Mouse (Mus musculus) urinary bladder, postnatal 4 days (tissue): ENCODE measurements around the gene Ano8.

ENCODE experiments used
- DNase-seq, 2 experiments: peaks; one replicate each; pipeline ENCODE4 v3.0.0; 2021 to 2022; ENCODE audit warnings: low spot score in 2 of 2

Gene Ano8

DNA sequence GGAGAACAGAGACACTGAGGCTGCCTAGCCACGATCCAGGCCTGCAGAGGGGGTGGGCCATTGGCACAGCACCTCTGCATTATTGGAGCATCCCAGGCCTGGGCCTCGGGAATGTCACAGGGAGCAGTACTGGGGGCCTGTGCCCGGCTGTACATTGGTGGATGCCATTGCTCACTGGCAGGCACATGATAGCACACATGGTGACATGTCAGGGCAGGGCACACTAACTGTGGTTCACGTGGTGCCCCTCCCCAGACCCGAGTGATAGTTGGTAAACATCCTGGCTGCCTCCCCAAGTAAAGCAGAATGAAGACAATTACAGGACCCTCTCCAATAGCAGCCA lies 14.9 kb downstream of the Ano8 start:
- no peak for DNase-seq

DNA sequence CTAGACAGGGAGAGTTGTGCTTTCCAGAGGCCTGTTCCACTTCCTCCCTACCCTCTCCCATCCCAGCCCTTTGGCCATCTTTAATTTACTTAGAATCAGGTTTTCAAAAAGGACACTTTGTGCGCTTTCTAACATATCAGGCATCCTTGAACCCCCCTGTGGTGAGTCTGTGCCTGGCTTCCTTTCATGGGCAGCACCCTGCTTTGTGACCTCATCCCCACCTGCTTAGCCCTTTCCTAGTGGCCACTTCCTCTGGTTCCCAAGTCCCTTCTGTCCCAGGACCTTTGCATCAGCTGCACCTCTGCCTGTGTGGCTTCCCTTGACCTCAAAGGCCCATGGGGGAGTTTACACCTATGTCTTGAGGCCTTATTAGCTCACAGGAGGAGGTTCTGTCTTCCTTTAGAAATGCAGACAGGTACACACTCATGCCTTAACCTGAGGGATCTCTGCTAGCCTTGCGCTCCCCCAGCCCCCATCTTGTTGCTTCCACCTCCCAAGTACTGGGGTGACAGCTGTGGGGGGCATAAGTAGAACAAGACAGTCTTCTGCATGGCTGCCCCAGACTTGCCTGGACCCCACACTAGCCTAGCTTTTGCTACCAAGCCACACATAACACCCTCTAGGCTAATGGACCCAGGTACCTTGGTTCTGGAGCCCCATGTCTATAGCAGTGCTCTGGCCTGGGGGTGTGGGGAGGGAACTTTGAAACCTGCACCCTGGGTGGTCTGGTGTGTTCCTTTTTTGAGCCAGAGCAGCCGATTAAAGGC lies 15.4 kb downstream of the Ano8 start:
- no peak for DNase-seq

GRCm38 (mm10) chr8:71469411-71469810 lies 16.4 kb downstream of the Ano8 start:
- DNase-seq = peak in 1 of 2 experiments; percentile 50

GRCm38 (mm10) chr8:71468916-71469315 lies 16.8 kb downstream of the Ano8 start, which contains the start of gene Dda1:
Dda1 (plus strand) TSS chr8:71469199.
- peak; percentile 96 for DNase-seq

DNA sequence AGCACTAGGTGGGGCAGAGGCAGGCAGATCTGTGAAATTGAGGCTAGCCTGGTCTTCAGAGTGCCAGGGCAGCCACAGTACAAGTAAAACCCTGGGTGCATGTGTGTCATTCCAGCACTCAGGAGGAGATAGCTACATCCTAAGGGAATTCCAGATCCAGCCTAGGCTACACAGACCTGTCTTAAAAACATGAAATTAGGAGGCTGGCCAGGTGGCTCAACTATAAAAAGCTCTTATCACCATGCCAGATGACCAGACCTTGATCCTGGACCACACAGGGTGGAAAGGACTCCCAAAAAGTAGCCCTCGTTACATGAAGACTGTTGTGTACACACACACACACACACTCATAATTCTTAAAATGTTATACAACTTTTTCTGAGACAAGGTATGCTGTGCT lies 17.8 kb downstream of the Ano8 start:
- DNase-seq = no peak

DNA sequence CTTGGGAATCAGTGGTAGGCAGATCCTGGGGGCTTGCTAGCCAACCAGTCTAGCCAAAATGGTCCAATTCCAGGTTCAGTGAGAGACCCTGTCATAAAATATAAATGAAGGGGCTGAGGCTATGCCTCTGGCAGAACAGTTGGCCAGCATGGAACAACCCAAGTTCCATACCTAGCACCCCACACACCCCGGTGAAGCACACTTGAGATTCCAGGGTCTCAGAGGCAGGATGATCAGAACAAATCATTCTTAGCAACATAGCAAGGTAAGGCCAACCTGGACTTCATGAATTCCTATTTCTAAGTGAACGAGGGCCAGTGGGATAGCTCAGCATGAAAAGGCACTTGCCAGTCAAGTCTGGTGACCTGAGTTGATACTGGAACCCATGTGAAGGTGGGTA lies 18.6 kb downstream of the Ano8 start:
- no peak for DNase-seq

DNA sequence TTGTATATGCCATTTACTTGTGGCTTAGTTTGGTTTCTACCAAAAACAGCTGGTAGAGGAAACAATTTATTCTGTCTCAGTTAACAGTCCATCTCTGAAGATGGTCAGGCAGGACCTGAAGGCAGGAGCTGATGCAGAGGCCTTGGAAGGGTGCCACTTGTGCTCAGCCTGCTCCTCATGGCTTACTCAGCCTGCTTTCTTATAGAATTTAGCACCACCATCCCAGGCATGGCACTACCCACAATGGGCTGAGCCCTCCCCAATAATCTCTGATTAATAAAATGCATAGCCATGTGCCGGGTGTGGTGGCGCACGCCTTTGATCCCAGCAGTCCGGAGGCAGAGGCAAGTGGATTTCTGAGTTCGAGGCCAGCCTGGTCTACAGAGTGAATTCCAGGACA lies 19.6 kb downstream of the Ano8 start:
- DNase-seq = no peak

- no peak for DNase-seq
Observed at GRCm38 (mm10) chr8:71465733-71466132, 20.0 kb downstream of the Ano8 start.

DNA sequence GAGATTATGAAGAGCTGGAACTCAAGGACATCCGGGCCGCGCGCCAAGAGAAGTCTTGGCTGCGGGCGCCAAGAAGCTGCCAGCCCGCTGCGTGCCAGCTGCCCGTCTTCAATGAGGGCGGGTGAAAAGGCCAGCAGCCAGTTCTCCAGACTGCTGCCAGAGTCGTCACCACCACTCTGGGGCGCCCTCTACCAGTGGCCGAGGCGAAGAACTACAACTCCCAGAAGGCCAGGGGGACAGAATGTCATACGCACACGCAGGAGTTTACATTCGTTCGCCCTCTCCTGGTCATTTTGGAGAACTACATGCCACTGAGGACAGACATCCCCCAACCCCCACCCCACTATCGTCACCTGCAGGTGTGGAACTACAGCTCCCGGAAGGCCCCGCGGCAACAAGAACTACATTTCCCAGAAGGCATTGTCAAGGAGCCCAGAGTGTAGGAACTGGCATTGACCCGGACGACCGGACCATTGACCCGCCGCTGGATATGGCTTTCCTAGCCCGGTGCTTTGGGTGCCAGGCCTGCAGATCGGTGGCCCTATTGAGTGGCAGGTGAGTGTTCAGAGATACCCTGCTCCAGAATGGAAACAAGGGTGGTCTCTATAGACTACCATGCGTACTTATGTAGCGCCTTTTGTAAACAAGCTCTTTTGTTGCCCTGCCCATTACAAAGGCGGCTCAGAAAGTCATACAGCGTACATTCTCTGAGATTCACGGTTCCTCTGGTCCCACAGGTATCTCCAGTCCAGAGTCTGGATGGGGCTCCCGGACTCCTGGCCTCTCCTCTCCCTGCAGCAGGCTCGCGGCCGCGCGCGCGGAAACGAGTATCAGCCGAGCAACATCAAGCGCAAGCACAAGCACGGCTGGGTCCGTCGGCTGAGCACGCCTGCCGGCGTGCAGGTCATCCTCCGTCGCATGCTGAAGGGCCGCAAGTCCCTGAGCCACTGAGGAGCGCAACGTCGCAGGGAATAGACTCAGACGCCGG lies 21.0 kb downstream of the Ano8 start, which contains the start of gene Mrpl34:
Mrpl34 (plus strand) TSS at position 447 of the 988 bp plus-strand sequence.
- DNase-seq = peak; percentile 97 to 98

DNA sequence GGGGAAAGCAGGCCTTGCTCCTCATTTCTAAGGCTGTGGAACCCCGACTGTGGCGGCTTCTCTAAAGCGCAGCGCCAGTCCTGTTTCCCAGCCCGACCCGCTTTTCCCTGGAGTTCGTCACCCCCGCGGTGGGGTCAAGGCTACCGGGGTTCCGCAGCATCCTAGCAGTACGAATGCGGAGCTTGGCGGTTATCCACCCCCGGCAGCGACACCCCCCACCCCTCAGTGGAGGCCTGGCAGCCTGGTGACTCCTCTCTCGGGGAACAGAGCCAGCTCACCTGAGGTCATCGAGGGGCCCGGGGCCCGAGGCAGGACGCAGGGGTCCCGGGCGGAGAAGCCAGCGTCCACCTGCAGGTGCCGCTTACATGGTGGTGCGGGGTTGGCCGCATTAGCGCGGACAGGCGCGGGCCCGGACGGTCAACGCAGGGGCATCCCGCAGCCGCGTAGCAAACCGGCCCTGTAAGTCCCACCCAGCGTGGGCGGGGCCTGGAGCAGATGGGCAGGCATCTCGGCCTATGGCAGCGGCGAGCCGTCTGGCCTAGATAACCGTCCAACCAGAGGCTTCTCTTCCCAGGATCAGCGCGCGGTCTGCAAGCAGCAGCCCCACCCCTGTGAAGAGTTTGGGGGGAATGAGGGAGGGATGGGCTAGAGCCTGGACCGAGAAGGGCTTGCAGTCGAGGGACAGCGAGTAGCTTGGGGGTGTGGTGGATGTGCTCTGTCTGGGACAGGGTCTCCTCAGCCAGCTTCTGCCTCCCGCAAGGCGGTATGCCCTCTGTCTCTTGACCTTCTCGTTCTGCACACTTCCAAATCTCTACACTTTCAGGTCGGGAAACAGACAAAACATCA lies 22.4 kb downstream of the Ano8 start, which contains the start of gene Abhd8:
Abhd8 (minus strand) TSS at position 468 of the 846 bp plus-strand sequence.
- DNase-seq = peak; percentile 95 to 96

GRCm38 (mm10) chr8:71462786-71463185 lies 23.0 kb downstream of the Ano8 start:
- DNase-seq = no peak

DNA sequence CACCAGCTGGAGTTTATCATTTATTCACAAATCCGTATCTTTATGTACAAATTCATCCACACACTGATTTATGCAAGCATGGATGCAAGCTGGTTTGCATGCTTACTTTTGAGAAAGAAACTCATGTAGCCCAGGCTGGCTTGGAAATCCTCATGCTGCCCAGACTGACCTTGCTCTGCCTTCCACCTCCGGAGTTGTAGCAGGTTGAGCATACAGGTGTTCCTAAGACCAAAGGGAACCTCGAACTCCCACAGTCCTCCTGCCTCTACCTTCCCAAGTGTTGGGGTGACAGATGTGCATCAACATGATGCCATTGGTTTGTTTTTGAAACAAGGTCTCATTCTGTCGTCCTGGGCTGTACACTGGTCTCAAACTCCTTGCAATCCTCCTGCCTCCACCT lies 23.6 kb downstream of the Ano8 start:
- DNase-seq = no peak

GRCm38 (mm10) chr8:71461152-71461840 lies 24.5 kb downstream of the Ano8 start:
- DNase-seq = no peak

DNA sequence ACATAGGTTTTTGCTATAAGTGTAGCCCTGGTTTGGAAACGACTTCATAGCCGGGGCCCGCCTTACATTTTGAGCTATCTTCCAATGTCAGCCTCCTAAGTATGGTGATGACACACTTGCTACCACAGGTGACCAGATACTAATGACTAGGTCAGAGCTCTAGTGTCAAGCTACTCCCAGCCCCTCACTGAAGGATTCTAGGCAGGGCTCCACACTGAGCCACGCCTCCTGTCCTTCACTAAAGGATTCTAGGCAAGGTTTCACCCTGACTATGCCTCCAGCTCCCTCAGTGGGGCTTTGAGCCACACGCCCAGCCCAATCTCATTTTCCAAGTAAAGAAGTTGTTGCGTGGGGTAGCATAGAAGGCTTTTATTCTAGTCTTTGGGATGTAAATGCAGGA lies 25.0 kb downstream of the Ano8 start:
- no peak for DNase-seq

DNA sequence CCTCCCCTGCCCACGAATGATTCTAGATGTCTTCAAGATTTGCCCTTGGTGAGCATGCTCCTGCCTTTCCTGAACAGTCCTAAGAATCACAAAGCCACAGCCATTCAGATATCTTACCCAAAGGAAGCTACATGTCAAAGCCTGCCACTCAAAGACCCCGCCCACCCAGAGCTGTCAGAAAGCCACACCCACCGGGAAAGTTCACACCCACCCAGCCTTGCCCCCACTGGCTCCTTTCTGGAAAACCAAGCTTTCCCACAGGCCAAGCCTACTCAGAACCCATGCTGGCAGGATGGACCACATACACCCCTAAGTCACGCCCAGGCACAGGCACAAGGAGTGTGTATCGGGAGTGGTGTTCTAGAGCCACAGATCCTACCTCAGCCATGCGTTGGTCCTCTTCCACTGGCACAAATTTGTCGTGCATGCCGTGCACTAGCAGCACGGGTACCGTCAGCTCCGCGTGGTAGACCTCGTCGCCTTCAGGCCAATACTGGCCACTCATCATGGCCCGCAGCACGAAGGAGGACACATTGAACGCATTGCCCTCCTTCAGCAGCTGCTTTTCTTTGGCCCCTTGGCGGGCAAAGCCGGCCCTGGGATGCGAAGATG lies 28.0 kb downstream of the Ano8 start:
- peak in 1 of 2 experiments; percentile 58 for DNase-seq

GRCm38 (mm10) chr8:71456906-71457305 lies 28.9 kb downstream of the Ano8 start:
- peak in 1 of 2 experiments; percentile 55 for DNase-seq

DNA sequence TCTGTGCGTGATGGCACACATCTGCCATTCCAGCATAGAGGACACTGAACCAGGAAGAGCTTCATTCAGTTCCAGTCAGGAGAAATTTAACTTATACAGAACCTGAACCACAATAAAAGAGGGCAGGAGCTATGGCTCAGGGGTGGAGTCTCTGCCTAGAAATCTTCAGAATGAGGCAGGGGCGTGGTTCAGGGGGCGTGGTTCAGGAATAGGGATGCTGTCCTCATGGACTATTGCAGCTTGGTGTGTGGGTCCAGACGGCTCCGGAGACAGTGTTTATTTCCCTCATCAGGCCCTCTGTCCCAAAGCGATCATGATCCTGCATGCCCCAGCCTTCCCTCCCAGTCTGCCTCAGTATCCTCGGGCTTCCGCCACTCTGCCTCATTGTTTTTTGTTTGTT lies 31.1 kb downstream of the Ano8 start:
- DNase-seq = peak in 1 of 2 experiments; percentile 53

GRCm38 (mm10) chr8:71452669-71453068 lies 33.1 kb downstream of the Ano8 start:
- no peak for DNase-seq

DNA sequence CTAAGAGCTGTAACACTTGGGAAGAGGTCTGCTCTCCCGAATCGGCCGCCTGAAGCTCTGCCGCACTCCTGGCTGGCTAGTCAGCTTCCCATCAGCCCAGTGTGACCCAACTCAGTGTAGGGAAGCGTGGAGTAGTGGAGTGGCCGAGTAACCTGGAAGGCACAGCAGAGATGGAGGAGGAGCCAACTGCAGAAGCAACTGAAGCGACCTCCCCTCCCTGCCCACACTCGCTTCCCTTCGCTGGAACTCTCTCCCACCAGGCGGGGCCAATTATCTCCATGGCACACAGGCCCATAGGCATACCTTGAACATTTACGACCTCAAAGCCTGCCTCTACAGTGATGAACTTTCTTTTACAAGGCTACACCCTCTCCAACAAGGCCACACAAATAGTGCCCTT lies 34.0 kb downstream of the Ano8 start:
- DNase-seq = no peak

GRCm38 (mm10) chr8:71451337-71451736 lies 34.4 kb downstream of the Ano8 start:
- no peak for DNase-seq

DNA sequence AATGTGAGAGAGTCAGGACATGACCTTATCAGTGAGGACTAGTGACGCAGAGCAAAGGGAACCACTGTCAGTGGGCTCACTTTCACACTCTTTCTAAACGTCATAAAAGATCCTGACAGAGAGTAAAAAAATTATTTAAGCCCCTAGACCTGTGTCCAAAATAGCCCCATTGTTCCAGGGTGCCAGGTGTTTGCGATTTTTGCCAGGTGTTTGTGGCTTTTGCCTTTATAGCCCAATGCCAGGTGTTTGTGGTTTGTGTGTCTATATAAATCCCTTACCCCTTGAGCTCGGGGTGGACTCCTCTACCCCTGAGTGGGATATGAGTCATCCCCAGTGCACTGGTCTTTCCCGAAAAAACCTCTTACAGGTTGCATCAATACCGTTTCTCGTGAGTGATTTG lies 40.7 kb downstream of the Ano8 start:
- no peak for DNase-seq
